Mouse (Mus musculus): Measurements from ENCODE around the gene Slc38a9.

DNA sequence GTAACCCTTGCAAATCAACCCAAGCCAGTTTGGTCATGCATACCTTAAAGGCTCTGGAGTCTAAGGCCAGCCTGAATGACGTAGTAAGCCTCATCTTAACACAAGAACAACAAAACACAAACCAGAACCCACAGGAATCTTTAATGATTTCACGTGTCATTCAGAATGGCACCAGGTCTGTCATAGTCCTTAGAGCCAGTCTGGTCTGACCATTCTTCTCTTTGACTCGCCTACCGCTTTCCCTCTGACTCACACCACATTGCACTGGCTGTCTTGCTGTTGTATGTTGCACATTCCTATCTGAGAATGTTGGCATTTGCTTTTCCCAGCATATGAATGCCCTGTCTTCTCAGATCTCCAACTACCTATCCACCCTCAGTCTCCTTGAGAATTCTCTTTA lies 45.8 kb downstream of the Slc38a9 start:
- TF ChIP-seq CTCF (IDR thresholded peaks at IDR 0.05; ENCODE audit: low read depth): no peak
- no peak for TF ChIP-seq EP300 (optimal IDR thresholded peaks at IDR 0.05)
